Mouse (Mus musculus) limb, embryonic 10.5 days (tissue): ENCODE data around the gene Serbp1. TPM values are rescaled to one million over a fixed set of nuclear protein-coding genes. Genes with fewer than 3 reads are reported as not detected.

Experiments used
- DNase-seq: peaks from one replicate; pipeline ENCODE4 v3.0.0-alpha.2; 2017; ENCODE audit warnings: low spot score
- H3K27ac ChIP-seq: fragments of 300-500 bp; sonication (generic); 2 replicates; pipeline ENCODE4 v1.5.1; 2016; ENCODE audit warnings: mild to moderate bottlenecking
- H3K27me3 ChIP-seq: fragments of 300-500 bp; sonication (generic); 2 replicates; pipeline ENCODE4 v1.6.1; 2016; ENCODE audit warnings: low read depth, mild to moderate bottlenecking; ENCODE audit not compliant: poor library complexity, severe bottlenecking
- H3K36me3 ChIP-seq: fragments of 300-500 bp; sonication (generic); 2 replicates; pipeline ENCODE4 v1.6.1; 2016; ENCODE audit warnings: mild to moderate bottlenecking, moderate library complexity
- H3K4me1 ChIP-seq: fragments of 300-500 bp; sonication (generic); 2 replicates; pipeline ENCODE4 v1.6.1; 2016
- H3K4me3 ChIP-seq: fragments of 300-500 bp; sonication (generic); 2 replicates; pipeline ENCODE4 v1.5.1; 2016; ENCODE audit warnings: mild to moderate bottlenecking, moderate library complexity
- H3K9me3 ChIP-seq: fragments of 300-500 bp; sonication (generic); replicated peaks from 2 replicates; pipeline ENCODE4 v1.6.1; 2016; ENCODE audit warnings: mild to moderate bottlenecking
- WGBS: fragments of 180-500 bp; shearing (Covaris S2); methylation state at CpG from one replicate; pipeline ENCODE4 v1.1.7; 2016; 5-methylcytosine and 5-hydroxymethylcytosine counted together
- polyA plus RNA-seq: library from polyadenylated mRNA; unstranded; fragments of >200 nt; fragmentation: Nextera tagmentation; extraction: Ambion mirVana; gene quantifications from 2 replicates; pipeline ENCODE4 v1.2.1, GENCODE M21; 2016

Gene Serbp1
- polyA plus RNA-seq, 1 experiment from 2014 or later = 505 TPM

DNA sequence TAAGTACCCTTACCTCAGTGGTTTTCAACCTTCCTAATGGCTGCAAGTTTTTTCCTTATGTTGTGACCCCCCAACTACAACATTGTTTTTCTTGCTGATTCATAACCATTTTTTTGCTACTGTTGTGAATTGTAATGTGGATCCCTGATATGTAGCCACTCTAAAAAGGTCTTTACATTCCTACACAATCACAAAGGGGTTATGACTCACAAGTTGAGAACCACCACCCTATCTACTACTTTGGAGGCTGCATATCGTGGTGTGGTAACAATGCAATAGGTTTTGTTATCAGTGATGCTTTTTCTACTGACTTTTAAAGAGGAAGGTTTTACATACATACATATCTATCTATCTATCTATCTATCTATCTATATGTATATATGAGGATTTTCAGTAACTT lies 44.9 kb downstream of the Serbp1 start:
- Histone ChIP-seq H3K4me1 (0 out of 2 replicates have a peak, but pooled peaks cover 3% of the 10 kb centered on the region), H3K27me3 (no peaks in the 10 kb centered on the region), H3K36me3 (peaks cover 94% of the 10 kb centered on the region), H3K9me3 (no peaks in the 10 kb centered on the region), H3K27ac (no peak overlapping the region), H3K4me3 (no peak overlapping the region)
- 94% methylated on average over 1 of the region's 1 CpGs for WGBS
- DNase-seq = no peak

GRCm38 (mm10) chr6:67292042-67292623 lies 54.2 kb downstream of the Serbp1 start:
- Histone ChIP-seq H3K27ac (no peak overlapping the region), H3K36me3 (peaks cover 30% of the 10 kb centered on the region), H3K9me3 (no peaks in the 10 kb centered on the region), H3K4me3 (no peak overlapping the region), H3K4me1 (no peaks in the 10 kb centered on the region), H3K27me3 (no peaks in the 10 kb centered on the region)
- DNase-seq = no peak
- WGBS = 83% methylated on average over 5 of the region's 5 CpGs

- no peaks in the 10 kb centered on the region for H3K27me3 ChIP-seq
- no peak for DNase-seq
- H3K9me3 ChIP-seq = no peaks in the 10 kb centered on the region
- no peak overlapping the region for H3K4me3 ChIP-seq
- H3K36me3 ChIP-seq = no peaks in the 10 kb centered on the region
- 61% methylated on average over 5 of the region's 5 CpGs for WGBS
- no peak overlapping the region for H3K27ac ChIP-seq
- no peaks in the 10 kb centered on the region for H3K4me1 ChIP-seq
These were observed 58.1 kb downstream of the Serbp1 start for GRCm38 (mm10) chr6:67296126-67296525.

DNA sequence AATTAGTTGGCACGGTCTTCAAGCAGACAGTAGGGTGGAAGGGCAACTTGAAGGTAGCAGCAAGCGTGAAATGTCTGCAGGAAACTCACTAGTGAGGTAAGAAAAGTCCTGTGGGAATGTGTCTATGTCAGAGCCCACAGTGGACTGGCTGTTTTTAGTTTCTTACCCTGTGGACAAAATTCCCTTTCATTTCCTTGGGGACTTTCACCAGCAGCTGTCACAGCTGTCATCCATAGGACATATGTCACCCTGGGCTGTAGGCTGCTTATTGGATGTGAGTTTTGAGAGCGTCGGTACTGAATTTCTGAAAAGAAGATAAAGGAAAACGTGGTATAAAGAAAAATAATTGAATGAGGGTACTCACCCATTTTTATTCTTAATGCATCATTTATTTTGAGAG lies 60.8 kb downstream of the Serbp1 start:
- Histone ChIP-seq H3K4me1 (no peaks in the 10 kb centered on the region), H3K36me3 (no peaks in the 10 kb centered on the region), H3K4me3 (no peak overlapping the region), H3K27me3 (no peaks in the 10 kb centered on the region), H3K27ac (no peak overlapping the region), H3K9me3 (no peaks in the 10 kb centered on the region)
- WGBS = 85% methylated on average over 5 of the region's 5 CpGs
- no peak for DNase-seq

DNA sequence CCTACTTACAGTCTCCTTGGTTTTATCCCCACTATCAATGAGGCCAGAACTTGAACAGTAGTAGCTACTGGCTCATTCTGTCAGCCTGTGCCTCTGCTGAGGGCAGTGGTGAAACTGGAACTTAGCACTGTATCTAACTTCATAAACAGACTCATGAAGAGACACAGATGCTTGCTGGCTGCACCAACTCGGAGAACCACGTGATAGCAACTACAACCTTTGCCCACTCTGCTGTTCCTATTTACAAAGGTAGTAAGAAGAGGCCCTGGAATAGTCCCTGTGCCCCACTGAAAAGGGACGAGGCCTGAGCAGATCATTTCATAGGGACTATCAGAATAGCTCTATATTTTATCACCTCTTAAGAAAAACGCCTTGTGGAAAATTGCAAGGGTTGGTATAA lies 62.3 kb downstream of the Serbp1 start:
- Histone ChIP-seq H3K4me3 (no peak overlapping the region), H3K27ac (no peak overlapping the region), H3K36me3 (no peaks in the 10 kb centered on the region), H3K9me3 (no peaks in the 10 kb centered on the region), H3K4me1 (no peaks in the 10 kb centered on the region), H3K27me3 (no peaks in the 10 kb centered on the region)
- WGBS = 80% methylated on average over 4 of the region's 4 CpGs
- no peak for DNase-seq

- no peaks in the 10 kb centered on the region for H3K36me3 ChIP-seq
- H3K27me3 ChIP-seq = no peaks in the 10 kb centered on the region
- 60% methylated on average over 6 of the region's 6 CpGs for WGBS
- no peak for DNase-seq
- no peaks in the 10 kb centered on the region for H3K4me1 ChIP-seq
- no peak overlapping the region for H3K27ac ChIP-seq
- no peak overlapping the region for H3K4me3 ChIP-seq
- H3K9me3 ChIP-seq = no peaks in the 10 kb centered on the region
These were observed 62.8 kb downstream of the Serbp1 start for GRCm38 (mm10) chr6:67300710-67301163.

GRCm38 (mm10) chr6:67301230-67301629 lies 63.3 kb downstream of the Serbp1 start:
- WGBS = 88% methylated on average over 3 of the region's 3 CpGs
- no peaks in the 10 kb centered on the region for H3K9me3 ChIP-seq
- H3K27ac ChIP-seq = no peak overlapping the region
- no peak for DNase-seq
- no peaks in the 10 kb centered on the region for H3K36me3 ChIP-seq
- H3K4me3 ChIP-seq = no peak overlapping the region
- H3K4me1 ChIP-seq = no peaks in the 10 kb centered on the region
- H3K27me3 ChIP-seq = no peaks in the 10 kb centered on the region

- Histone ChIP-seq H3K4me3 (no peak overlapping the region), H3K4me1 (no peaks in the 10 kb centered on the region), H3K36me3 (no peaks in the 10 kb centered on the region), H3K27ac (no peak overlapping the region), H3K27me3 (no peaks in the 10 kb centered on the region), H3K9me3 (no peaks in the 10 kb centered on the region)
- no peak for DNase-seq
- WGBS = 94% methylated on average over 4 of the region's 4 CpGs
These were observed 64.5 kb downstream of the Serbp1 start for GRCm38 (mm10) chr6:67302471-67302870.

DNA sequence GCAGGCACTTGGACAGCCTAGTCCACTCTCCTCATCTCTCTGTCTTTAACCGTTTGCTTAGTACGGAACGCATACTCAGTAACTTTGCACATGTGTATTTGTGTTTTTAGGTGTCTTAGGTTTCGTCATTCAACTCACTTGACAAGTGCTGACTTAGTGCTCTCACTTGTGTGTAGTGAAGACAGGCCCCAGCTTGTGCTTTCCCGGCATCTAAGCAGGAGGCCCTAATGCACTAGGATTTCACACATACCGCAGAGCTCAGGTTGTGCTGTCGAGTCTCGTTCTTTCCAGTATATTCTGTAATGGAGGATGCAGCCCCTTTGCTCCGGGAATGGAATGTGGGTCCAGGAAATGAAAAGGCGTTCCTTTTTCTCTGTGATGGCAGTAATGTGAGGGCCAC lies 65.2 kb downstream of the Serbp1 start:
- Histone ChIP-seq H3K27ac (no peak overlapping the region), H3K36me3 (no peaks in the 10 kb centered on the region), H3K9me3 (no peaks in the 10 kb centered on the region), H3K4me3 (no peak overlapping the region), H3K4me1 (no peaks in the 10 kb centered on the region), H3K27me3 (no peaks in the 10 kb centered on the region)
- 81% methylated on average over 10 of the region's 10 CpGs for WGBS
- no peak for DNase-seq

DNA sequence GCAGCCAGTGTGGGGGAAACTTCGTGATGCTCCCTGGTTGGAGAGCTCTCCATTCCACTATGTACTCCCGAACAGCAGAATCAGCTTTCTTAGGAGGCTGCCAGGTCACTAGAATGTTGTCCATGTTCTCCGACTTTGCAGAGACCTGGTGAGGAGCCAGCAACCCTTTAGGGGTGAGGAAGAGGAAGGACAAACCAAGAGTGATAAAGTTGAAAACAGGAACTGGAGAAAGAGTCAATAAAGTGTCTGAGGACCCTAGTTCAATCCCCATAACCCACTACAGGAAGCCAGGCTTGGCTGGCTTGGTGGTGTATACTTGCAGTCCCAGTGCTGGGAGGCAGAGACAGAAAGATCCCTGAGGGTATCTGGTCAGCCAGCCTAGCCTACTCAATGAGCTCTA lies 71.0 kb downstream of the Serbp1 start:
- Histone ChIP-seq H3K27ac (no peak overlapping the region), H3K9me3 (no peaks in the 10 kb centered on the region), H3K4me3 (no peak overlapping the region), H3K36me3 (no peaks in the 10 kb centered on the region), H3K27me3 (no peaks in the 10 kb centered on the region), H3K4me1 (no peaks in the 10 kb centered on the region)
- 79% methylated on average over 3 of the region's 3 CpGs for WGBS
- no peak for DNase-seq

- Histone ChIP-seq H3K27ac (no peak overlapping the region), H3K36me3 (no peaks in the 10 kb centered on the region), H3K4me1 (no peaks in the 10 kb centered on the region), H3K4me3 (no peak overlapping the region), H3K9me3 (no peaks in the 10 kb centered on the region), H3K27me3 (no peaks in the 10 kb centered on the region)
- WGBS = 90% methylated on average over 3 of the region's 3 CpGs
- DNase-seq = no peak
These were observed 71.8 kb downstream of the Serbp1 start for GRCm38 (mm10) chr6:67309752-67310151.

GRCm38 (mm10) chr6:67314697-67315096 lies 76.7 kb downstream of the Serbp1 start:
- Histone ChIP-seq H3K4me1 (no peaks in the 10 kb centered on the region), H3K36me3 (no peaks in the 10 kb centered on the region), H3K27me3 (no peaks in the 10 kb centered on the region), H3K4me3 (no peak overlapping the region), H3K9me3 (no peaks in the 10 kb centered on the region), H3K27ac (no peak overlapping the region)
- WGBS = 71% methylated on average over 1 of the region's 1 CpGs
- no peak for DNase-seq

DNA sequence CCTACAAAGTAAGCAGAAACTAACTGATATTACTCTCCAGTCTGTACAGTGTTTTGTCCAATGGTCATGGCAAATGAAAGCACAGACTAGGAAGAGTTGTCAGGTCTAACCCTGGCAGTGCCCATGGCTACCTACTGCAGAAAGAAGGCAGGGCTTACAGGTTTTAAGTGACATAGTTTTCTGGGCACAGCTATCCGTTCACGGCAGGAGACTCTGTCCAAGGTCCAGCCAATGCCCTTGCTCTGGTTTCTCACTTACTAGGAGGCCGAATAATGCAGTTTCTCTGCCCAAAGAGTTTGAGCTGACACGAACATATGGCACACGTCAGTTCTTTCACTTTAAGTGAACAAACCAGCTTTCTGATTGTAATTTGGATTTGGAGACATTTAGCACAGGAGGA lies 79.1 kb downstream of the Serbp1 start:
- H3K27me3 ChIP-seq = no peaks in the 10 kb centered on the region
- WGBS = 82% methylated on average over 5 of the region's 5 CpGs
- H3K4me1 ChIP-seq = no peaks in the 10 kb centered on the region
- H3K36me3 ChIP-seq = no peaks in the 10 kb centered on the region
- H3K9me3 ChIP-seq = no peaks in the 10 kb centered on the region
- H3K27ac ChIP-seq = no peak overlapping the region
- no peak for DNase-seq
- no peak overlapping the region for H3K4me3 ChIP-seq

- no peak for DNase-seq
- 85% methylated on average over 8 of the region's 8 CpGs for WGBS
These were observed 79.9 kb downstream of the Serbp1 start for GRCm38 (mm10) chr6:67317827-67318338.

More at GRCm38 (mm10) chr6:67317827-67318338, 79.9 kb downstream of the Serbp1 start:
- H3K36me3 ChIP-seq = no peaks in the 10 kb centered on the region
- H3K27me3 ChIP-seq = no peaks in the 10 kb centered on the region
- no peaks in the 10 kb centered on the region for H3K9me3 ChIP-seq
- no peak overlapping the region for H3K4me3 ChIP-seq
- no peak overlapping the region for H3K27ac ChIP-seq
- H3K4me1 ChIP-seq = no peaks in the 10 kb centered on the region
